Mouse (Mus musculus): ENCODE measurements around the gene Foxa2.

DNA sequence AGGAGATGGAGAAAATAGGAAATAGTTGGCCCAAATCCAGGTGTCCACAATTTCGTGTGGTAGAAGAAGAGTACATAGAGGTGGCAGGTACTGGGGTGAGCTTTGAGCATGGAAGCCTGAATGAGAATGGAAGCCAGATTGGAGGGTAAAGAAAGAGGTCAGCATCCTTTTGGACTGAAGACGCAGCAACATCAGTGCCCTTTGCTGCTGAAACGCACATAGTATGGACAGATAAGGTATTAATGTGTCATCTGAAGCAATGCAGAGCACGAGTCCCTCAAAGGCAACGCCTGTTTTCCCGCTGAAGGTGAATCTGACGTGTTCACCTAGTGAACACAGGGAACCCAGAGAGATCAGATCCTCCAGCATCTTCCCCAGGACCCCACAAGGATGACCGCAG is 842 bp upstream of the Foxa2 start:
- TF ChIP-seq CTCF (IDR thresholded peaks at IDR 0.05; ENCODE audit: borderline replicate concordance, insufficient read depth, low read depth, low read length) (no peak), POLR2A (IDR thresholded peaks at IDR 0.05; ENCODE audit: borderline replicate concordance, insufficient read depth, low read length) (no peak)
